ENCODE assay signal across 8 mouse cellular contexts in genomic region chr19:34254101-34254879, GRCm38 (mm10). TPM values are rescaled to one million over a fixed set of nuclear protein-coding genes. Genes with fewer than 3 reads are reported as not detected.
A peak's percentile ranks its signal among the peaks of the same experiment; 100 is the strongest.
DNase-seq lines count a peak whose midpoint lies in the region; ATAC-seq and TF ChIP-seq lines count a peak whose summit lies in the region.

No protein-coding gene starts in this region.

- H3K4me3 ChIP-seq in midbrain, embryonic 11.5 days (ENCODE audit: low read depth, low read length), result no peak overlapping the region
- no peak overlapping the region for H3K4me3 ChIP-seq in midbrain, embryonic 13.5 days (replicated peaks)
- peak overlapping the region; percentile 4 for H3K4me3 ChIP-seq in limb, embryonic 14.5 days (replicated peaks; ENCODE audit: low read length)
- peak overlapping the region; percentile 10; the same call in 1 of the 2 replicates for H3K4me3 ChIP-seq in small intestine, adult 2 months (ENCODE audit: low read depth, low read length)

- H3K4me1 ChIP-seq in midbrain, embryonic 11.5 days (ENCODE audit: control insufficient read depth, insufficient read depth, low read length), result no peaks in the 10 kb centered on the region
- H3K4me1 ChIP-seq in midbrain, embryonic 13.5 days (replicated peaks), result 0 out of 2 replicates have a peak, but pooled peaks cover 2% of the 10 kb centered on the region
- peaks cover 4% of the 10 kb centered on the region; the same call in 1 of the 2 replicates for H3K4me1 ChIP-seq in limb, embryonic 14.5 days (ENCODE audit: control insufficient read depth, insufficient read depth, low read length)
- H3K4me1 ChIP-seq in small intestine, adult 2 months (ENCODE audit: control insufficient read depth, insufficient read depth, insufficient read length, low read length), result no peaks in the 10 kb centered on the region

- 54% methylated on average over 14 of the region's 14 CpGs for WGBS in midbrain, embryonic 11.5 days
- 55% methylated on average over 14 of the region's 14 CpGs for WGBS in midbrain, embryonic 13.5 days
- 38% methylated on average over 14 of the region's 14 CpGs for WGBS in limb, embryonic 14.5 days
- 37% methylated on average over 14 of the region's 14 CpGs for WGBS in small intestine, adult 2 months

- no peaks in the 10 kb centered on the region for H3K27me3 ChIP-seq in midbrain, embryonic 11.5 days (ENCODE audit: control insufficient read depth, insufficient read depth, low read length)
- H3K27me3 ChIP-seq in midbrain, embryonic 13.5 days, result no peaks in the 10 kb centered on the region
- no peaks in the 10 kb centered on the region for H3K27me3 ChIP-seq in limb, embryonic 14.5 days (ENCODE audit: control insufficient read depth, insufficient read depth, low read length)
- no peaks in the 10 kb centered on the region for H3K27me3 ChIP-seq in small intestine, adult 2 months (ENCODE audit: control insufficient read depth, insufficient read depth, low read length)

- H3K9ac ChIP-seq in midbrain, embryonic 11.5 days (ENCODE audit: low read length), result no peak overlapping the region
- no peak overlapping the region for H3K9ac ChIP-seq in midbrain, embryonic 13.5 days (replicated peaks)
- H3K9ac ChIP-seq in limb, embryonic 14.5 days (ENCODE audit: low read depth, low read length, severe bottlenecking), result no peak overlapping the region

- peak; percentile 77 for DNase-seq in midbrain, embryonic 11.5 days (ENCODE audit: low spot score, missing footprints)
- peak; percentile 38 for DNase-seq in limb, embryonic 14.5 days (ENCODE audit: low spot score)
- DNase-seq in MN1 (ENCODE audit: low spot score), result no peak
- DNase-seq in adrenal gland, adult 2 months, result no peak

- no peak for TF ChIP-seq CTCF in small intestine, adult 2 months (IDR thresholded peaks at IDR 0.05; ENCODE audit: extremely low read depth, insufficient read length, insufficient replicate concordance, low read depth, low read length)

- H3K4me2 ChIP-seq in midbrain, embryonic 11.5 days, result no peak overlapping the region
- no peak overlapping the region for H3K4me2 ChIP-seq in midbrain, embryonic 13.5 days (replicated peaks)
- H3K4me2 ChIP-seq in limb, embryonic 14.5 days (replicated peaks; ENCODE audit: low read depth, low read length, severe bottlenecking), result peak overlapping the region; percentile 25

- no peak for ATAC-seq in midbrain, embryonic 11.5 days (ENCODE audit: low FRiP score)
- no peak for ATAC-seq in midbrain, embryonic 13.5 days
- ATAC-seq in granulocyte monocyte progenitor cell, adult 5-6 weeks (replicated peaks; ENCODE audit: poor library complexity, severe bottlenecking), result peak; percentile 89
- no peak for ATAC-seq in limb, embryonic 14.5 days (ENCODE audit: low FRiP score, low read depth)
- no peak for ATAC-seq in erythroblast, adult 5-6 weeks (replicated peaks; ENCODE audit: low FRiP score, poor library complexity, severe bottlenecking)

- no peaks in the 10 kb centered on the region for H3K36me3 ChIP-seq in midbrain, embryonic 11.5 days (ENCODE audit: control insufficient read depth, insufficient read depth, low read length)
- no peaks in the 10 kb centered on the region for H3K36me3 ChIP-seq in midbrain, embryonic 13.5 days
- H3K36me3 ChIP-seq in limb, embryonic 14.5 days (ENCODE audit: control insufficient read depth, insufficient read depth, low read length), result no peaks in the 10 kb centered on the region
- no peaks in the 10 kb centered on the region for H3K36me3 ChIP-seq in small intestine, adult 2 months (ENCODE audit: control insufficient read depth, insufficient read depth, low read length)

- no peak overlapping the region for H3K27ac ChIP-seq in midbrain, embryonic 11.5 days (ENCODE audit: low read depth, low read length)
- no peak overlapping the region for H3K27ac ChIP-seq in midbrain, embryonic 13.5 days
- no peak overlapping the region for H3K27ac ChIP-seq in limb, embryonic 14.5 days (replicated peaks; ENCODE audit: low read depth, low read length)
- H3K27ac ChIP-seq in small intestine, adult 2 months (ENCODE audit: insufficient read depth, low read depth, low read length), result peak overlapping the region; percentile 85

- TF ChIP-seq POLR2A in limb, embryonic 14.5 days (IDR thresholded peaks at IDR 0.05; ENCODE audit: borderline replicate concordance, extremely low read depth, insufficient read depth, insufficient read length), result no peak
- TF ChIP-seq POLR2A in small intestine, adult 2 months (IDR thresholded peaks at IDR 0.05; ENCODE audit: low read depth, low read length), result no peak

- H3K9me3 ChIP-seq in midbrain, embryonic 11.5 days (ENCODE audit: control insufficient read depth, low read length), result no peaks in the 10 kb centered on the region
- H3K9me3 ChIP-seq in midbrain, embryonic 13.5 days, result no peaks in the 10 kb centered on the region
- no peaks in the 10 kb centered on the region for H3K9me3 ChIP-seq in limb, embryonic 14.5 days (ENCODE audit: control insufficient read depth, low read length)

RNA-seq across cellular contexts. Expression of gene Acta2, which starts 1.1 kb away (rescaled TPM):
- polyA plus RNA-seq in midbrain, embryonic 11.5 days (2014; fragmentation: Nextera tagmentation; extraction: Ambion mirVana), result 31.5 and 34.9 TPM in 2 replicates
- 9.6 and 15.2 TPM in 2 replicates for polyA plus RNA-seq in midbrain, embryonic 13.5 days (2015; fragmentation: Nextera tagmentation; extraction: Ambion mirVana)
- 2.1 TPM in 1 of 2 replicates, not detected in the other for total RNA-seq in granulocyte monocyte progenitor cell, adult 5-6 weeks (2014; fragmentation: Nextera tagmentation)
- 0.17 and 0.21 TPM in 2 replicates for total RNA-seq in granulocyte monocyte progenitor cell, adult 5-6 weeks (2017)
- polyA plus RNA-seq in limb, embryonic 14.5 days (2012; rRNA removed), result 289 and 290 TPM in 2 replicates
- polyA plus RNA-seq in limb, embryonic 14.5 days (2014; fragmentation: Nextera tagmentation; extraction: Ambion mirVana), result 241 and 313 TPM in 2 replicates
- 432 and 487 TPM in 2 replicates for polyA plus RNA-seq in small intestine, adult 2 months (2012; rRNA removed)
- 0.63 TPM in 1 of 2 replicates, not detected in the other for total RNA-seq in erythroblast, adult 5-6 weeks (2015; ENCODE audit: low replicate concordance)
- 2.0 TPM in 1 of 2 replicates, not detected in the other for total RNA-seq in erythroblast, adult 5-6 weeks (2017; ENCODE audit: low replicate concordance)
- total RNA-seq in adrenal gland, adult 2 months (2021), result 10 to 100 TPM; 41.2 to 96.7 TPM
- polyA plus RNA-seq in adrenal gland, adult 2 months (2012; rRNA removed), result 22.7 and 23.2 TPM in 2 replicates

RNA-seq across cellular contexts. Expression of gene Fas, which starts 36.2 kb away (rescaled TPM):
- polyA plus RNA-seq in midbrain, embryonic 11.5 days (2014; fragmentation: Nextera tagmentation; extraction: Ambion mirVana), result 0.36 and 0.81 TPM in 2 replicates
- polyA plus RNA-seq in midbrain, embryonic 13.5 days (2015; fragmentation: Nextera tagmentation; extraction: Ambion mirVana), result 0.51 and 0.53 TPM in 2 replicates
- 2.7 TPM in 1 of 2 replicates, not detected in the other for total RNA-seq in granulocyte monocyte progenitor cell, adult 5-6 weeks (2014; fragmentation: Nextera tagmentation)
- total RNA-seq in granulocyte monocyte progenitor cell, adult 5-6 weeks (2017), result 0.15 and 3.4 TPM in 2 replicates
- polyA plus RNA-seq in limb, embryonic 14.5 days (2012; rRNA removed), result 1.3 and 1.7 TPM in 2 replicates
- 4.2 and 6.1 TPM in 2 replicates for polyA plus RNA-seq in limb, embryonic 14.5 days (2014; fragmentation: Nextera tagmentation; extraction: Ambion mirVana)
- polyA plus RNA-seq in small intestine, adult 2 months (2012; rRNA removed), result 1.1 and 2.3 TPM in 2 replicates
- 7.3 and 10.2 TPM in 2 replicates for total RNA-seq in erythroblast, adult 5-6 weeks (2015; ENCODE audit: low replicate concordance)
- total RNA-seq in erythroblast, adult 5-6 weeks (2017; ENCODE audit: low replicate concordance), result 2.4 and 6.8 TPM in 2 replicates
- total RNA-seq in adrenal gland, adult 2 months (2021), result 1 to 10 TPM; 8.6 TPM
- 0.19 and 0.42 TPM in 2 replicates for polyA plus RNA-seq in adrenal gland, adult 2 months (2012; rRNA removed)

Comparison
In these comparisons a context has a peak if more than half of its experiments do, and no peak if none do; other contexts are left out.
1. DNase-seq: peak in midbrain, embryonic 11.5 days (single experiment) and limb, embryonic 14.5 days (single experiment); none in MN1 (single experiment) and adrenal gland, adult 2 months (single experiment).
2. H3K4me3 ChIP-seq: peak in limb, embryonic 14.5 days (single experiment) and small intestine, adult 2 months (single experiment); none in midbrain, embryonic 11.5 days (single experiment) and midbrain, embryonic 13.5 days (single experiment).